Mouse (Mus musculus): Measurements from ENCODE around the gene Tbc1d9. TPM values are rescaled to one million over a fixed set of nuclear protein-coding genes. Genes with fewer than 3 reads are reported as not detected.

Gene Tbc1d9
- polyA plus RNA-seq, 1 experiment from 2014 or later: 4.8 TPM

DNA sequence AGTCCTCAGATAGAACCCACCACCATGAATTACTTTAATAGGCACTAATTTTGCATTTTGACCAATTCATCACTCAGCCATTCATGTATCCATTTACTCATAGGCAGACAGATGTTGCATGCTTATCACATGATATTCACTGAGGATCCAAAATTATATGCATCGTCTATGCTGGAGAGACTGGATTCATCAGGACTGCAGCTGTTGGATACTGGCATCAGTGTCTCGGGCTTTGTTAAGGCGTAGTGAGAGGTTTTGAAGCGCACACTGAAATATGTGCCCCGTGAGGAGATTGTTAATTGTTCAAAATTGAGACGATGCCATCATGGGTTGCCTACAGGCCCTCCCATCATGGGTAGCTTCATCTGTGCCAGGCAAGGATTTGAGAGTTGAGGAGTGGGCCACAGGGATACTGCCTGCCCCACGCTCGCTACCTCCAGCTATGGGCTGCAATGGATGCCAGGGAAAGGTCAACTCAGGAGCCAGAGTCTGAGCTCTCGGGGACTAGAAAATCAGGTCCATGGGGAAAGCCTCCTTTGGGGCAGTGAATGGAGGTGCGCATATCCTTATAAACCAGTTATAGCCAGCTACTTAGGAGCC, 22.3 kb downstream of the Tbc1d9 start:
- no peak overlapping the region for H3K27ac ChIP-seq (replicated peaks)
- DNase-seq (ENCODE audit: low spot score): no peak
- no peaks in the 10 kb centered on the region for H3K27me3 ChIP-seq (ENCODE audit: low read depth, poor library complexity, severe bottlenecking)
- H3K36me3 ChIP-seq: no peaks in the 10 kb centered on the region; the same call in 1 of the 2 replicates
- no peak overlapping the region for H3K4me3 ChIP-seq
- peaks cover 35% of the 10 kb centered on the region for H3K4me1 ChIP-seq
- no peaks in the 10 kb centered on the region for H3K9me3 ChIP-seq (replicated peaks)
- 91% methylated on average over 10 of the region's 10 CpGs for WGBS

DNA sequence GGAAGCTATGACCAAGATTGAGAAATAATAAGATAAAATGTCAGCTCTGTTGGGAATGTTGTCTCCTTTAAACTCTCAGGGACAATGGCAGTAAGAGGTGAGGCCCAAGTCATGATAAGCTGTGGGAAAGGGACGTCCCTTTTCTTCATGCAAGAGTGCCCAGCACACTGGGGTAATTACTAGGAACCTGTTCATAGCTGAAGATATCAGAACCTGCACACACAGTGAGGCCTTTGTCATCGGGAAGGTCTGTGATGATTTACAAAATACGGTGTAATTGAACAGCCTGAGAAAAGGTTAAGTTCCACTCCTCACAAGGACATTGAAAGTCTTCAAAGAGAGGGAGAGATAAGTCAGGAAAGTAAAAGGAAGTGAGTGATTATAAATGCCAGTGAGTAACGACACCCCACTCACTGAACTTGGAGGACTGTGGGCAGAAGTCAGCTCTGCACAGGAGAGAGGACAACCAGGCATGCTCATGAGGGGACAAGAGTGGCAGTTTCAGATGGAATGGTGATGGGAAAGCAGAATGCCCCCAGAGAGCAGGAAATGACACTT, 24.5 kb downstream of the Tbc1d9 start:
- DNase-seq (ENCODE audit: low spot score): no peak
- 80% methylated on average over 4 of the region's 4 CpGs for WGBS
- no peaks in the 10 kb centered on the region for H3K27me3 ChIP-seq (ENCODE audit: low read depth, poor library complexity, severe bottlenecking)
- peaks cover 28% of the 10 kb centered on the region for H3K4me1 ChIP-seq
- no peaks in the 10 kb centered on the region; the same call in 1 of the 2 replicates for H3K36me3 ChIP-seq
- H3K9me3 ChIP-seq (replicated peaks): no peaks in the 10 kb centered on the region
- H3K4me3 ChIP-seq: no peak overlapping the region
- no peak overlapping the region for H3K27ac ChIP-seq (replicated peaks)

DNA sequence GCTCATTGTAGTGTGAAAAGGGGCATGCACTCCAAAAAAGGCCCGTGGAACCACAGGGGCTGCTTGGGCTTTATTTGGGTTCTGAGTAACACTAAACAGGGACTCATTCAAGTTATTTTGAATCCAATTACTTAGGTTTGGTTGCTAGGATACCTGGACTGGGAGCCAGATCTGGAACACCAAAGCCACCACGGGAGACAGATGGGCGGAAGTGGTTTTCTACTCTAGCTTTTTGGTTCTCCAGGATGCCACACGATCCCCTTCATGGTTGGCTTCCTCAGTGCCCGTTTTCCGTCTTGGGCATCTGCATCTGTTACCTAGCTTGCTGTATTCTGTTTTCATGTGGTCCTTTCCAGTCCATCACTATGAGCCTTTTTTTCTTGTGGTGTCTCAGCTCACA, 30.9 kb downstream of the Tbc1d9 start:
- WGBS: 76% methylated on average over 6 of the region's 6 CpGs
- no peaks in the 10 kb centered on the region for H3K9me3 ChIP-seq (replicated peaks)
- H3K27me3 ChIP-seq (ENCODE audit: low read depth, poor library complexity, severe bottlenecking): no peaks in the 10 kb centered on the region
- no peak overlapping the region for H3K4me3 ChIP-seq
- no peaks in the 10 kb centered on the region; the same call in 1 of the 2 replicates for H3K36me3 ChIP-seq
- H3K27ac ChIP-seq (replicated peaks): no peak overlapping the region
- peaks cover 25% of the 10 kb centered on the region for H3K4me1 ChIP-seq
- no peak for DNase-seq (ENCODE audit: low spot score)

GRCm38 (mm10) chr8:83199715-83200114, 34.6 kb downstream of the Tbc1d9 start:
- Histone ChIP-seq H3K9me3 (replicated peaks) (no peaks in the 10 kb centered on the region), H3K36me3 (no peaks in the 10 kb centered on the region), H3K4me1 (peaks cover 13% of the 10 kb centered on the region), H3K27me3 (ENCODE audit: low read depth, poor library complexity, severe bottlenecking) (no peaks in the 10 kb centered on the region), H3K4me3 (no peak overlapping the region), H3K27ac (replicated peaks) (no peak overlapping the region)
- no peak for DNase-seq (ENCODE audit: low spot score)
- WGBS: 80% methylated on average over 8 of the region's 8 CpGs

DNA sequence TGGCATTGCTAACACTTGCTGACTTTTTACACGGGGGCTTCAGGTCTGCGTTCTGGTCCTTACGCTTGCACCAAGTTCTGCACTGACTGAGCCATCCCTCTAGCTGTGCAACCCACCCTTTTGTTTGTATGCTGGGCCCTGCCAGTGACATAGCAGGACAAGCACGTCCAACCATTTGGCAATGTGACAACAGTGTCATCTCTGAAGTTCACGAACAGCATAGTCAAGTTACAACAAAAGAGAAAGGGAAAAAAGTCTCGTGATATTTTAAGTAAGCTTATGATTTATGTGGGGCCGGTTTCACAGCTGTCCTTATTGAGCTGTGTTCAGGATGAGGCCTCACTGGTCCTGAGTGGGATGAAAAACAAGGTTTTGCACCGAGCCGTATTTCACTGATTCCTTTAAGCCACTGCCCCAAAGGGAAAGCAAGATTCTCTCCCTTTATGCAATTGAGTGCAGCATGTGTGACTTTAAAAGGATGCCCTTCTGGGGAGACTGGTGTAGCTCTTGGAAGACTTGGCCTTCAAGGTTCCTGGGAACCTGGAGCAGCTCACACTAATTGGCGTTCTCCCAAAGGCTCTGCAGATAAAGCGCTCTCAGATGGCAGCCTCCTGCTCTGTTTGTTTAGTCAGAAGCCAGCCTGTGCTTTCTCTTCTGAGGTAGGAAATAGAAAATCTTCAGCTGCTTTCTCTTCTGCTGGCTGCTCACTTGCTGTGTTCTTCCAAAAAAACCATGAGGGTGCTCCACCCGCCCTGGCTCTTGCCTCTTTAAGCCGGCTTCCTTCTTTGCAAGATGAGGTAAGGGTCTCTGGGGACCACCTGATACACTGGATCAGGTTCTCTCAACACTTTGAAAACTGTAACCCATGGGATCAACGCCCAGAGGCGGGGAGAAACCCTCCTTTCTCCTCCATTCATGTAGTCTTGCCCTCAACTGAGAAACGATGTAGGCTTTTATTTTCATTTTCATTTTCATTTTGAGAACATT, 35.3 kb downstream of the Tbc1d9 start:
- H3K27ac ChIP-seq (replicated peaks): no peak overlapping the region
- no peaks in the 10 kb centered on the region for H3K27me3 ChIP-seq (ENCODE audit: low read depth, poor library complexity, severe bottlenecking)
- H3K9me3 ChIP-seq (replicated peaks): no peaks in the 10 kb centered on the region
- no peak for DNase-seq (ENCODE audit: low spot score)
- H3K4me3 ChIP-seq: no peak overlapping the region
- H3K4me1 ChIP-seq: peaks cover 13% of the 10 kb centered on the region
- H3K36me3 ChIP-seq: no peaks in the 10 kb centered on the region
- WGBS: 87% methylated on average over 16 of the region's 16 CpGs

GRCm38 (mm10) chr8:83202946-83203345, 37.8 kb downstream of the Tbc1d9 start:
- Histone ChIP-seq H3K27ac (replicated peaks) (0 out of 2 replicates have a peak overlapping the region, but pooled peaks have one; percentile 13), H3K36me3 (no peaks in the 10 kb centered on the region), H3K9me3 (replicated peaks) (no peaks in the 10 kb centered on the region), H3K27me3 (ENCODE audit: low read depth, poor library complexity, severe bottlenecking) (no peaks in the 10 kb centered on the region), H3K4me3 (no peak overlapping the region), H3K4me1 (peaks cover 5% of the 10 kb centered on the region; the same call in 1 of the 2 replicates)
- WGBS: 95% methylated on average over 11 of the region's 11 CpGs
- DNase-seq (ENCODE audit: low spot score): no peak

DNA sequence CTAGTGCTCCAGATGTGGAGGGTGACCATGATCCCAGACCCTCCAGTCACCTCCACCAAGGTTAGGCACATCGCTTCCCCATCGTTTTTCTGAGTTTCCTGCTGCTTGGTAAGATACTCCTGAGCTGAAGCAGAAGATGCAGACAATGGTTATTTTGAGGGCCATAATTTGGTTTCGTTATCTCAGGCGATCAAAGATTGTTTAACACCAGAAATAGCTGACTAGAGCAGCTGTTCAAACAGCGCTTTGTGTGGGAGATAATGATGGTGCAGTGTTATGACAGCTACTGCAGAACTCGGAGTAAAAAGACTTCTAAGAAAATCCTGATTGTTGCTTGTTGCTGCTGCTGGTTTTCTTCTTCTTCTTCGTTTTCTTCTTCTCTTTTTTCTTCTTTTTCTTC, 40.8 kb downstream of the Tbc1d9 start:
- peaks cover 9% of the 10 kb centered on the region for H3K36me3 ChIP-seq
- no peaks in the 10 kb centered on the region; the same call in 1 of the 2 replicates for H3K4me1 ChIP-seq
- no peaks in the 10 kb centered on the region for H3K9me3 ChIP-seq (replicated peaks)
- no peak overlapping the region for H3K4me3 ChIP-seq
- 89% methylated on average over 7 of the region's 7 CpGs for WGBS
- no peaks in the 10 kb centered on the region for H3K27me3 ChIP-seq (ENCODE audit: low read depth, poor library complexity, severe bottlenecking)
- DNase-seq (ENCODE audit: low spot score): no peak
- no peak overlapping the region for H3K27ac ChIP-seq (replicated peaks)

DNA sequence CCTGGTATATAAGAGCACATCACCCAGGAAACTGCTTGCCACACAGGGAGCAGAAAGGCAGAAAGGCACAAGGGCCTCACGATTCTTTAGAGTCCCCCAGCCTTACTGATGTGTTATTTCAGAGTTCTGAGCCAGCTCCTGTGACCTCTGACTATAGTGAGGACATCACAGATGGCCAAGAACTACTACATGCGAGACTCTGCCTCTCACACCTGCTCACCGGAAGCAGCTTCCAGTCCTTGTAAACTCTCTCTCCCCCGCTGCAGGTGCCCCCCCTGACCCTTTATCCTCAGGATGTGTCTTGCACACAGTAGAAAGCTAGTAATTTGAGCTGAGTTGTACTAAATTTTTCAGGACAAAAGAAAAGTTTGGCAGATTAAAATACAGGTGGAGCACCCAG, 44.4 kb downstream of the Tbc1d9 start:
- no peak for DNase-seq (ENCODE audit: low spot score)
- WGBS: 84% methylated on average over 4 of the region's 4 CpGs
- peaks cover 36% of the 10 kb centered on the region for H3K36me3 ChIP-seq
- no peak overlapping the region for H3K4me3 ChIP-seq
- H3K4me1 ChIP-seq: no peaks in the 10 kb centered on the region; the same call in 1 of the 2 replicates
- H3K27me3 ChIP-seq (ENCODE audit: low read depth, poor library complexity, severe bottlenecking): no peaks in the 10 kb centered on the region
- no peaks in the 10 kb centered on the region for H3K9me3 ChIP-seq (replicated peaks)
- 0 out of 2 replicates have a peak overlapping the region, but pooled peaks have one; percentile 6 for H3K27ac ChIP-seq (replicated peaks)

- no peak for DNase-seq (ENCODE audit: low spot score)
- H3K36me3 ChIP-seq: peaks cover 36% of the 10 kb centered on the region
- WGBS: 93% methylated on average over 7 of the region's 7 CpGs
- no peak overlapping the region for H3K4me3 ChIP-seq
- H3K27ac ChIP-seq (replicated peaks): no peak overlapping the region
- peaks cover 5% of the 10 kb centered on the region; the same call in 1 of the 2 replicates for H3K4me1 ChIP-seq
- H3K9me3 ChIP-seq (replicated peaks): no peaks in the 10 kb centered on the region
- H3K27me3 ChIP-seq (ENCODE audit: low read depth, poor library complexity, severe bottlenecking): no peaks in the 10 kb centered on the region
Measured at GRCm38 (mm10) chr8:83210676-83211075, 45.5 kb downstream of the Tbc1d9 start.

DNA sequence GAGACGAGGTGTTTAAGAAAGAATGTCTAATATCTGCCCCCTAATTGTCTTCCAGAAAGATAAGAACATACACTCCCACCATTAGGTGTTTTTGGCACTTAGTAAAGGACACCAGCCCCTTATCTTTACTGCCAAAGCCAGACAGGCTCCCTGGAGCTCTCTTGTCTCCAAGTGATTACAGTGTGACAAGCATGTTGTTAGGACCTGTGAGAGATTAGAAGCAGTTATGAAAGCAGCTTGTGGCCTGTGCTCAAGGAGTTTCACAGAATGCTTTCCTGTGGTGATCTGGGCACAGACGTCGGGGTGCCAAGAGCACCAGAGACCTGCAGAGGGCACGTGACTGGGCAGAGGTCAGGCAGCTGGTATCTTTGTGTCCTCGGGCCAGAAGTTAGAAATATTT, 49.9 kb downstream of the Tbc1d9 start:
- DNase-seq (ENCODE audit: low spot score): no peak
- H3K4me3 ChIP-seq: no peak overlapping the region
- 79% methylated on average over 5 of the region's 5 CpGs for WGBS
- H3K36me3 ChIP-seq: peaks cover 35% of the 10 kb centered on the region
- H3K27me3 ChIP-seq (ENCODE audit: low read depth, poor library complexity, severe bottlenecking): no peaks in the 10 kb centered on the region
- H3K4me1 ChIP-seq: 0 out of 2 replicates have a peak, but pooled peaks cover 5% of the 10 kb centered on the region
- no peaks in the 10 kb centered on the region for H3K9me3 ChIP-seq (replicated peaks)
- H3K27ac ChIP-seq (replicated peaks): peak overlapping the region; percentile 38; the same call in 1 of the 2 replicates

DNA sequence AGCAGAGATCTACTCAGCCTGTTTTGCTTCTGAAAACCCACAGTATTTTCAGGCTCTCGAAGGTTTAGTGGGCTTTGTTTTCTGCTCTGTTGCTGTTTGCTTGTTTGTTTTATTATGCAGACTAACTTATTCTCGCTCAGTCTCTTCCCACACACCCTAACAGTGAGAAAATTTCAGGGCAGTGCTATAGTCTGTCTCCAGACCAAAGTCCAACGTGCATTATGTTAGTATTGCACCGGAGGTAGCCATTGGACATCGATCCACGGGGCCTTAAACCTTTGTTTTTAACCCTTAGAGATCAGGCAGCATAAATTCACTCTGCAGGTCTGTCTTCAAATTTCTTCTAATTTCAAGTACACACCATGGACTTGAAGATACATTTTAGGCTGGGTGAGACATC, 51.4 kb downstream of the Tbc1d9 start:
- peaks cover 20% of the 10 kb centered on the region for H3K36me3 ChIP-seq

GRCm38 (mm10) chr8:83217196-83217595, 52.0 kb downstream of the Tbc1d9 start:
- DNase-seq (ENCODE audit: low spot score): no peak
- 94% methylated on average over 9 of the region's 9 CpGs for WGBS
- no peak overlapping the region for H3K4me3 ChIP-seq
- H3K4me1 ChIP-seq: 0 out of 2 replicates have a peak, but pooled peaks cover 5% of the 10 kb centered on the region
- H3K9me3 ChIP-seq (replicated peaks): no peaks in the 10 kb centered on the region
- peaks cover 13% of the 10 kb centered on the region for H3K36me3 ChIP-seq
- no peak overlapping the region for H3K27ac ChIP-seq (replicated peaks)
- no peaks in the 10 kb centered on the region for H3K27me3 ChIP-seq (ENCODE audit: low read depth, poor library complexity, severe bottlenecking)

More for the DNA sequence above, 51.4 kb downstream of the Tbc1d9 start:
- H3K9me3 ChIP-seq (replicated peaks): no peaks in the 10 kb centered on the region
- no peak for DNase-seq (ENCODE audit: low spot score)
- H3K4me1 ChIP-seq: 0 out of 2 replicates have a peak, but pooled peaks cover 5% of the 10 kb centered on the region
- H3K27ac ChIP-seq (replicated peaks): no peak overlapping the region
- no peak overlapping the region for H3K4me3 ChIP-seq
- no peaks in the 10 kb centered on the region for H3K27me3 ChIP-seq (ENCODE audit: low read depth, poor library complexity, severe bottlenecking)
- WGBS: 85% methylated on average over 6 of the region's 6 CpGs

Measured in midbrain, embryonic 10.5 days (tissue).